In the genomic region with DNA sequence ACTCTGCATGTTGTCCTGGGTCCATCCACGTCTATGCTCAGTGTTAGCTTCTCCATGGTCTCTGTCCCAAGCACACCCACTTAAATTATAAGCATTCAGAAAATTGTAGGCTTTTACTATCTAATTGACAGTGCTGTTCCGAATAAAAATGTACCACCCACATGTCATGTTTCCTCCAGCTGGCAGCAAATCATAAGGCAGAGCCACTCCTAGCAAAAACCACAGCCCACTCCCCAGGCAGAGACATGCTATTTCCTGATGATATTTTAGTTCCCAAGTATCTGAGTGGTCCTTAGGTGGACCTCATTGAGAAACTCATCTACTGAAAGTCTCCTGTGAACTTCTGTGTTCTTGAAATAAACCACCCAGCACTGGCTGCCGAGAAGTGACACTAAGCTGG, we compare ENCODE assay signal across 25 mouse cellular contexts.
DNase-seq lines count a peak whose midpoint lies in the region; ATAC-seq and TF ChIP-seq lines count a peak whose summit lies in the region.
"Had no signal": no experiment of that assay in that cellular context is flagged by ENCODE, and none has a peak within 500 bp of the region (broad histone marks: within the 10 kb centered on the region; RNA-seq: fewer than 3 reads in every experiment).

No protein-coding gene starts in this region.

- no peak overlapping the region for H3K4me2 ChIP-seq in midbrain, embryonic 11.5 days
- H3K4me2 ChIP-seq in midbrain, embryonic 16.5 days (ENCODE audit: low read length): no peak overlapping the region
- no peak overlapping the region for H3K4me2 ChIP-seq in limb, embryonic 15.5 days
- H3K4me2 ChIP-seq: embryonic facial prominence, embryonic 12.5 days; embryonic facial prominence, embryonic 15.5 days; forebrain, embryonic 12.5 days had no signal

- DNase-seq in heart, adult 11 months: peak; percentile 61
- no peak for DNase-seq in heart, adult 2 months
- peak; percentile 22 for DNase-seq in layer of hippocampus, adult 9-11 months
- DNase-seq in layer of hippocampus, adult 11-12 months (ENCODE audit: low spot score): no peak
- peak; percentile 37 for DNase-seq in midbrain, embryonic 11.5 days (ENCODE audit: low spot score, missing footprints)
- DNase-seq in kidney, adult 8-10 months: no peak
- DNase-seq: adrenal gland, adult 2 months; adrenal gland, postnatal 10 days; adrenal gland, postnatal 25 days; cerebellum, adult 11 months; cerebellum, adult 18-20 months; cerebellum, adult 8-10 months; cerebellum, adult 9-11 months; cerebellum, postnatal 14 days; cerebellum, postnatal 36 days; embryo, embryonic 11 days had no signal

- no peak overlapping the region for H3K9ac ChIP-seq in heart, adult 2 months (ENCODE audit: low read depth, low read length)
- no peak overlapping the region for H3K9ac ChIP-seq in midbrain, embryonic 11.5 days (ENCODE audit: low read length)
- no peak overlapping the region for H3K9ac ChIP-seq in midbrain, embryonic 16.5 days (ENCODE audit: low read depth, low read length)
- no peak overlapping the region for H3K9ac ChIP-seq in limb, embryonic 15.5 days
- H3K9ac ChIP-seq: embryonic facial prominence, embryonic 12.5 days; embryonic facial prominence, embryonic 15.5 days; forebrain, embryonic 12.5 days had no signal

- no peak overlapping the region for H3K27ac ChIP-seq in heart, adult 2 months
- no peak overlapping the region for H3K27ac ChIP-seq in midbrain, embryonic 11.5 days (ENCODE audit: low read depth, low read length)
- no peak overlapping the region for H3K27ac ChIP-seq in midbrain, embryonic 16.5 days (ENCODE audit: low read length)
- peak overlapping the region; percentile 9; the same call in 1 of the 2 replicates for H3K27ac ChIP-seq in limb, embryonic 15.5 days
- H3K27ac ChIP-seq: embryonic facial prominence, embryonic 12.5 days; embryonic facial prominence, embryonic 15.5 days; forebrain, embryonic 10.5 days; forebrain, embryonic 12.5 days had no signal

- H3K79me2 ChIP-seq in heart, adult 2 months (replicated peaks; ENCODE audit: control insufficient read depth, insufficient read depth, low read length): no peaks in the 10 kb centered on the region

- intact Hi-C loops in heart, adult 2 months (cut with DNase I): loop anchor here (10.0 kb wide), 1 partner anchor 307 kb away; no protein-coding TSS in a partner anchor

- peaks cover 4% of the 10 kb centered on the region for H3K9me3 ChIP-seq in midbrain, embryonic 11.5 days (ENCODE audit: control insufficient read depth, low read length)
- peaks cover 3% of the 10 kb centered on the region; the same call in 1 of the 2 replicates for H3K9me3 ChIP-seq in midbrain, embryonic 16.5 days (replicated peaks; ENCODE audit: control insufficient read depth, low read length, poor library complexity, severe bottlenecking)
- no peaks in the 10 kb centered on the region for H3K9me3 ChIP-seq in limb, embryonic 15.5 days
- H3K9me3 ChIP-seq: embryonic facial prominence, embryonic 15.5 days; forebrain, embryonic 12.5 days had no signal

- no peak for TF ChIP-seq POLR2A in heart, adult 2 months (IDR thresholded peaks at IDR 0.05; ENCODE audit: insufficient read depth, low read depth, low read length)

- no peak for TF ChIP-seq EP300 in heart, adult 2 months (IDR thresholded peaks at IDR 0.05; ENCODE audit: insufficient read depth, low read depth, low read length)

- no peaks in the 10 kb centered on the region for H3K27me3 ChIP-seq in heart, adult 2 months (ENCODE audit: control insufficient read depth, insufficient read depth, low read length)
- no peaks in the 10 kb centered on the region for H3K27me3 ChIP-seq in midbrain, embryonic 11.5 days (ENCODE audit: control insufficient read depth, insufficient read depth, low read length)
- H3K27me3 ChIP-seq in midbrain, embryonic 16.5 days (ENCODE audit: control insufficient read depth, insufficient read depth, low read depth, low read length): no peaks in the 10 kb centered on the region
- no peaks in the 10 kb centered on the region for H3K27me3 ChIP-seq in limb, embryonic 15.5 days
- H3K27me3 ChIP-seq: embryonic facial prominence, embryonic 12.5 days; embryonic facial prominence, embryonic 15.5 days; forebrain, embryonic 12.5 days had no signal

- no peaks in the 10 kb centered on the region for H3K4me1 ChIP-seq in heart, adult 2 months (ENCODE audit: control insufficient read depth, insufficient read depth, low read length)
- H3K4me1 ChIP-seq in midbrain, embryonic 11.5 days (ENCODE audit: control insufficient read depth, insufficient read depth, low read length): no peaks in the 10 kb centered on the region
- no peaks in the 10 kb centered on the region for H3K4me1 ChIP-seq in midbrain, embryonic 16.5 days (ENCODE audit: control insufficient read depth, insufficient read depth, low read length)
- H3K4me1 ChIP-seq in limb, embryonic 15.5 days: peaks cover 10% of the 10 kb centered on the region
- H3K4me1 ChIP-seq: embryonic facial prominence, embryonic 15.5 days; forebrain, embryonic 10.5 days; forebrain, embryonic 12.5 days had no signal

- no peak for TF ChIP-seq CTCF in heart, adult 2 months (IDR thresholded peaks at IDR 0.05)

- no peak overlapping the region for H3K4me3 ChIP-seq in heart, adult 2 months
- H3K4me3 ChIP-seq in midbrain, embryonic 11.5 days (ENCODE audit: low read depth, low read length): no peak overlapping the region
- no peak overlapping the region for H3K4me3 ChIP-seq in midbrain, embryonic 16.5 days (ENCODE audit: low read depth, low read length)
- no peak overlapping the region for H3K4me3 ChIP-seq in limb, embryonic 15.5 days
- H3K4me3 ChIP-seq: embryonic facial prominence, embryonic 12.5 days; embryonic facial prominence, embryonic 15.5 days; erythroblast, embryonic 14.5 days; forebrain, embryonic 10.5 days; forebrain, embryonic 12.5 days had no signal

- 43% methylated on average over 3 of the region's 3 CpGs for WGBS in heart, adult 2 months
- 71% methylated on average over 3 of the region's 3 CpGs for WGBS in midbrain, embryonic 11.5 days
- WGBS in midbrain, embryonic 16.5 days: 61% methylated on average over 3 of the region's 3 CpGs
- 51% methylated on average over 3 of the region's 3 CpGs for WGBS in limb, embryonic 15.5 days

- H3K36me3 ChIP-seq in heart, adult 2 months (ENCODE audit: control insufficient read depth, insufficient read depth, low read length): no peaks in the 10 kb centered on the region
- H3K36me3 ChIP-seq in midbrain, embryonic 11.5 days (ENCODE audit: control insufficient read depth, insufficient read depth, low read length): no peaks in the 10 kb centered on the region
- no peaks in the 10 kb centered on the region for H3K36me3 ChIP-seq in midbrain, embryonic 16.5 days (ENCODE audit: control insufficient read depth, insufficient read depth, low read length)
- H3K36me3 ChIP-seq in limb, embryonic 15.5 days: no peaks in the 10 kb centered on the region
- H3K36me3 ChIP-seq: embryonic facial prominence, embryonic 12.5 days; embryonic facial prominence, embryonic 15.5 days; forebrain, embryonic 10.5 days; forebrain, embryonic 12.5 days had no signal

- no peak for ATAC-seq in midbrain, embryonic 11.5 days (ENCODE audit: low FRiP score)
- ATAC-seq in midbrain, embryonic 16.5 days: no peak
- ATAC-seq in limb, embryonic 15.5 days (ENCODE audit: insufficient number of reproducible peaks, low FRiP score, low TSS enrichment, low read depth): no peak
- ATAC-seq: forebrain, embryonic 14.5 days; forebrain, embryonic 16.5 days had no signal

Comparison
In these comparisons a context has a peak if more than half of its experiments do, and no peak if none do; other contexts are left out.
1. DNase-seq: peak in heart, adult 11 months (single experiment), layer of hippocampus, adult 9-11 months (single experiment) and midbrain, embryonic 11.5 days (single experiment); none in heart, adult 2 months (0 of 2), layer of hippocampus, adult 11-12 months (single experiment) and kidney, adult 8-10 months (0 of 2).